Mouse (Mus musculus) embryo, embryonic 11.5 days (tissue): Measurements from ENCODE around the gene Phlpp1.

Source experiments
- DNase-seq: peaks from one replicate; pipeline ENCODE4 v3.0.0-alpha.2; 2012; ENCODE audit warnings: low read depth, low spot score

Gene Phlpp1

GRCm38 (mm10) chr1:106243371-106243770, 71.8 kb downstream of the Phlpp1 start:
- DNase-seq = no peak

GRCm38 (mm10) chr1:106244245-106244644, 72.7 kb downstream of the Phlpp1 start:
- no peak for DNase-seq

GRCm38 (mm10) chr1:106254047-106254446, 82.5 kb downstream of the Phlpp1 start:
- no peak for DNase-seq

- DNase-seq = no peak
These were observed 85.6 kb downstream of the Phlpp1 start for GRCm38 (mm10) chr1:106257176-106257575.

GRCm38 (mm10) chr1:106268028-106268799, 96.7 kb downstream of the Phlpp1 start:
- DNase-seq = no peak

GRCm38 (mm10) chr1:106269337-106269736, 97.8 kb downstream of the Phlpp1 start:
- DNase-seq = no peak

- DNase-seq = no peak
These were observed 101.4 kb downstream of the Phlpp1 start for GRCm38 (mm10) chr1:106272916-106273315.

- no peak for DNase-seq
These were observed 102.2 kb downstream of the Phlpp1 start for GRCm38 (mm10) chr1:106273801-106274200.

- DNase-seq = no peak
These were observed 103.0 kb downstream of the Phlpp1 start for GRCm38 (mm10) chr1:106274561-106275001.

- DNase-seq = no peak
These were observed 103.6 kb downstream of the Phlpp1 start for GRCm38 (mm10) chr1:106275142-106275541.

GRCm38 (mm10) chr1:106275731-106276130, 104.2 kb downstream of the Phlpp1 start:
- no peak for DNase-seq

- DNase-seq = no peak
These were observed 105.3 kb downstream of the Phlpp1 start for GRCm38 (mm10) chr1:106276824-106277223.

GRCm38 (mm10) chr1:106277286-106277685, 105.7 kb downstream of the Phlpp1 start:
- no peak for DNase-seq

GRCm38 (mm10) chr1:106278552-106279060, 107.1 kb downstream of the Phlpp1 start:
- no peak for DNase-seq

GRCm38 (mm10) chr1:106279404-106280123, 108.0 kb downstream of the Phlpp1 start:
- DNase-seq = no peak

GRCm38 (mm10) chr1:106280171-106280913, 108.8 kb downstream of the Phlpp1 start:
- no peak for DNase-seq

GRCm38 (mm10) chr1:106286815-106287214, 115.3 kb downstream of the Phlpp1 start:
- no peak for DNase-seq

- no peak for DNase-seq
These were observed 117.5 kb downstream of the Phlpp1 start for GRCm38 (mm10) chr1:106289065-106289464.

- DNase-seq = no peak
These were observed 118.0 kb downstream of the Phlpp1 start for GRCm38 (mm10) chr1:106289580-106289979.

- no peak for DNase-seq
These were observed 138.0 kb downstream of the Phlpp1 start for GRCm38 (mm10) chr1:106309394-106310039.

GRCm38 (mm10) chr1:106310285-106310684, 138.7 kb downstream of the Phlpp1 start:
- DNase-seq = no peak
